Comparison of ENCODE assay signal across 16 mouse cellular contexts in the genomic region with DNA sequence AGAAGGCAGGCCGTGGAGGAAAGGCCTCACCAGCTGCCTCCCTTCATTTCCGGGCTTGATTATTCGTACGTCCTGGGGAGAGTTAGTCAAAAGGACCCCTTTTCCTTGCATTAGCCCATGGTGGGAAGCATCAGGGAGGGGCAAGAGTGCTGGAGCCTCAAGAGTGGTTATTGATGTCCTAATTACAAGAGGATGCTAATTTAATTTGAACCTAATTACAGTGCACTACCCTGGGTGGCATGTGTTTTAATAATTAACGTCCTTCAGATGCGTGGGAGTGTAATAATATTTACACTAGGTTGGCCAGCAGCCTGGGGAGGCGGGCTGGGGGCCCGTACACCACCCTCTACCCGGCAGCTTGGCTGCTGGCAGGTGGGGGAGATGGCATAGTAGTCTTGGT. TPM values are rescaled to one million over a fixed set of nuclear protein-coding genes. Genes with fewer than 3 reads are reported as not detected.
A peak's percentile ranks its signal among the peaks of the same experiment; 100 is the strongest.
DNase-seq lines count a peak whose midpoint lies in the region; ATAC-seq and TF ChIP-seq lines count a peak whose summit lies in the region.
"Had no signal": no experiment of that assay in that cellular context is flagged by ENCODE, and none has a peak within 500 bp of the region (broad histone marks: within the 10 kb centered on the region; RNA-seq: fewer than 3 reads in every experiment).

No protein-coding gene starts in this region.

- TF ChIP-seq CTCF in intestine, postnatal 0 days (IDR thresholded peaks at IDR 0.05; ENCODE audit: low read depth), result no peak
- no peak for TF ChIP-seq CTCF in brain, embryonic 14.5 days (IDR thresholded peaks at IDR 0.05; ENCODE audit: borderline replicate concordance, extremely low read depth, insufficient read depth, insufficient read length)

- no peak overlapping the region for H3K27ac ChIP-seq in intestine, embryonic 15.5 days
- no peak overlapping the region for H3K27ac ChIP-seq in intestine, postnatal 0 days (ENCODE audit: low read depth, low read length)
- no peak overlapping the region for H3K27ac ChIP-seq in forebrain, embryonic 16.5 days (ENCODE audit: low read length)
- H3K27ac ChIP-seq in intestine, embryonic 16.5 days (ENCODE audit: low read length), result no peak overlapping the region
- H3K27ac ChIP-seq: gastrocnemius, adult 2 months; heart, adult 2 months; limb, embryonic 15.5 days had no signal

- peaks cover 11% of the 10 kb centered on the region; the same call in 1 of the 2 replicates for H3K36me3 ChIP-seq in intestine, embryonic 15.5 days
- peaks cover 41% of the 10 kb centered on the region for H3K36me3 ChIP-seq in intestine, postnatal 0 days (ENCODE audit: control insufficient read depth, insufficient read depth)
- no peaks in the 10 kb centered on the region for H3K36me3 ChIP-seq in forebrain, embryonic 16.5 days (ENCODE audit: control insufficient read depth, insufficient read depth)
- peaks cover 7% of the 10 kb centered on the region; the same call in 1 of the 2 replicates for H3K36me3 ChIP-seq in intestine, embryonic 16.5 days (ENCODE audit: control insufficient read depth, insufficient read depth, low read length)

- no peaks in the 10 kb centered on the region for H3K9me3 ChIP-seq in intestine, embryonic 15.5 days
- no peaks in the 10 kb centered on the region for H3K9me3 ChIP-seq in intestine, postnatal 0 days (ENCODE audit: control insufficient read depth)
- H3K9me3 ChIP-seq in forebrain, embryonic 16.5 days (ENCODE audit: control insufficient read depth, low read length), result no peaks in the 10 kb centered on the region
- no peaks in the 10 kb centered on the region for H3K9me3 ChIP-seq in intestine, embryonic 16.5 days (ENCODE audit: control insufficient read depth, low read length)
- H3K9me3 ChIP-seq: limb, embryonic 15.5 days had no signal

- 45% methylated on average over 9 of the region's 9 CpGs for WGBS in intestine, embryonic 15.5 days
- 51% methylated on average over 9 of the region's 9 CpGs for WGBS in intestine, postnatal 0 days
- WGBS in forebrain, embryonic 16.5 days, result 11% methylated on average over 9 of the region's 9 CpGs
- WGBS in intestine, embryonic 16.5 days, result 33% methylated on average over 9 of the region's 9 CpGs

- no peaks in the 10 kb centered on the region for H3K27me3 ChIP-seq in intestine, embryonic 15.5 days (replicated peaks)
- no peaks in the 10 kb centered on the region for H3K27me3 ChIP-seq in intestine, postnatal 0 days (replicated peaks; ENCODE audit: control insufficient read depth, insufficient read depth, low read length)
- H3K27me3 ChIP-seq in forebrain, embryonic 16.5 days (replicated peaks; ENCODE audit: control insufficient read depth, insufficient read depth, low read length), result no peaks in the 10 kb centered on the region; the same call in 1 of the 2 replicates
- H3K27me3 ChIP-seq in intestine, embryonic 16.5 days (replicated peaks; ENCODE audit: control insufficient read depth, insufficient read depth, low read length), result no peaks in the 10 kb centered on the region
- H3K27me3 ChIP-seq: limb, embryonic 15.5 days had no signal

- peak; percentile 78 for DNase-seq in brain, embryonic 14.5 days (ENCODE audit: low read depth)
- no peak for DNase-seq in adrenal gland, postnatal 25 days
- no peak for DNase-seq in adipocyte (ENCODE audit: low spot score)
- no peak for DNase-seq in cerebellum, adult 18-20 months
- DNase-seq: adrenal gland, postnatal 36 days; cerebellum, adult 9-11 months; heart, adult 2 months; lung, postnatal 4 days; thymus, adult 2 months had no signal

- H3K4me2 ChIP-seq in intestine, embryonic 15.5 days (replicated peaks), result no peak overlapping the region
- H3K4me2 ChIP-seq in intestine, postnatal 0 days (replicated peaks; ENCODE audit: low read depth), result no peak overlapping the region
- H3K4me2 ChIP-seq in forebrain, embryonic 16.5 days (ENCODE audit: low read length), result no peak overlapping the region
- no peak overlapping the region for H3K4me2 ChIP-seq in intestine, embryonic 16.5 days (ENCODE audit: low read depth, low read length)
- H3K4me2 ChIP-seq: limb, embryonic 15.5 days had no signal

- no peak overlapping the region for H3K4me3 ChIP-seq in intestine, embryonic 15.5 days (replicated peaks)
- H3K4me3 ChIP-seq in intestine, postnatal 0 days (ENCODE audit: low read depth, low read length), result no peak overlapping the region
- no peak overlapping the region for H3K4me3 ChIP-seq in forebrain, embryonic 16.5 days (replicated peaks; ENCODE audit: low read length)
- H3K4me3 ChIP-seq in intestine, embryonic 16.5 days (ENCODE audit: low read length), result no peak overlapping the region
- H3K4me3 ChIP-seq: gastrocnemius, adult 2 months; heart, adult 2 months; limb, embryonic 15.5 days had no signal

- ATAC-seq in intestine, embryonic 15.5 days, result peak; percentile 34; the same call in 1 of the 2 replicates
- ATAC-seq in intestine, postnatal 0 days, result no peak
- ATAC-seq in forebrain, embryonic 16.5 days, result peak; percentile 38
- peak; percentile 2; the same call in 1 of the 2 replicates for ATAC-seq in intestine, embryonic 16.5 days

- no peak for TF ChIP-seq POLR2A in brain, embryonic 14.5 days (IDR thresholded peaks at IDR 0.05; ENCODE audit: borderline replicate concordance, extremely low read depth, insufficient read depth, insufficient read length, poor library complexity, severe bottlenecking)

- H3K4me1 ChIP-seq in intestine, embryonic 15.5 days (replicated peaks), result no peaks in the 10 kb centered on the region; the same call in 1 of the 2 replicates
- H3K4me1 ChIP-seq in intestine, postnatal 0 days (replicated peaks; ENCODE audit: control insufficient read depth, insufficient read depth, low read length), result no peaks in the 10 kb centered on the region
- H3K4me1 ChIP-seq in forebrain, embryonic 16.5 days (replicated peaks; ENCODE audit: control insufficient read depth, insufficient read depth, low read length), result peaks cover 20% of the 10 kb centered on the region
- H3K4me1 ChIP-seq in intestine, embryonic 16.5 days (ENCODE audit: control insufficient read depth, insufficient read depth, low read length), result no peaks in the 10 kb centered on the region
- H3K4me1 ChIP-seq: limb, embryonic 15.5 days had no signal

- H3K9ac ChIP-seq in intestine, embryonic 15.5 days, result no peak overlapping the region
- H3K9ac ChIP-seq in intestine, postnatal 0 days (ENCODE audit: low read depth, low read length), result no peak overlapping the region
- no peak overlapping the region for H3K9ac ChIP-seq in forebrain, embryonic 16.5 days (replicated peaks; ENCODE audit: low read depth, low read length)
- H3K9ac ChIP-seq in intestine, embryonic 16.5 days (ENCODE audit: low read depth, low read length), result no peak overlapping the region
- H3K9ac ChIP-seq: limb, embryonic 15.5 days had no signal

RNA-seq across cellular contexts. Expression of a gene that starts 59.9 kb away (rescaled TPM):
- polyA plus RNA-seq in intestine, embryonic 15.5 days (2015; fragmentation: Nextera tagmentation; extraction: Ambion mirVana), result 0.31 and 0.52 TPM in 2 replicates
- 2.8 and 3.2 TPM in 2 replicates for polyA plus RNA-seq in intestine, postnatal 0 days (2015; fragmentation: Nextera tagmentation; extraction: Ambion mirVana)
- 23.4 and 28.4 TPM in 2 replicates for polyA plus RNA-seq in brain, embryonic 14.5 days (2012; rRNA removed)
- polyA plus RNA-seq in forebrain, embryonic 16.5 days (2015; fragmentation: Nextera tagmentation; extraction: Ambion mirVana), result 7.4 and 8.4 TPM in 2 replicates
- polyA plus RNA-seq in intestine, embryonic 16.5 days (2015; fragmentation: Nextera tagmentation; extraction: Ambion mirVana), result 0.65 and 0.77 TPM in 2 replicates
- total RNA-seq in adrenal gland, postnatal 25 days (2021), result 3.5 and 3.7 TPM in 2 replicates
- total RNA-seq: neutrophil, adult 5-6 weeks had no signal
